ENCODE assay signal across 34 mouse cellular contexts in genomic region chr11:65142838-65143417, GRCm38 (mm10). TPM values are rescaled to one million over a fixed set of nuclear protein-coding genes. Genes with fewer than 3 reads are reported as not detected.
A peak's percentile ranks its signal among the peaks of the same experiment; 100 is the strongest.
DNase-seq lines count a peak whose midpoint lies in the region; ATAC-seq and TF ChIP-seq lines count a peak whose summit lies in the region.
"Had no signal": no experiment of that assay in that cellular context is flagged by ENCODE, and none has a peak within 500 bp of the region (broad histone marks: within the 10 kb centered on the region; RNA-seq: fewer than 3 reads in every experiment).

No protein-coding gene starts in this region.

- H3K4me1 ChIP-seq in heart, adult 2 months (ENCODE audit: control insufficient read depth, insufficient read depth, low read length) = peaks cover 2% of the 10 kb centered on the region; the same call in 1 of the 2 replicates
- H3K4me1 ChIP-seq in heart, embryonic 12.5 days (replicated peaks) = peaks cover 53% of the 10 kb centered on the region
- peaks cover 31% of the 10 kb centered on the region for H3K4me1 ChIP-seq in heart, embryonic 15.5 days (replicated peaks)
- H3K4me1 ChIP-seq: embryonic facial prominence, embryonic 12.5 days; embryonic facial prominence, embryonic 15.5 days had no signal

- H3K4me3 ChIP-seq in heart, adult 2 months = no peak overlapping the region
- no peak overlapping the region for H3K4me3 ChIP-seq in heart, embryonic 12.5 days
- no peak overlapping the region for H3K4me3 ChIP-seq in heart, embryonic 15.5 days
- H3K4me3 ChIP-seq: embryonic facial prominence, embryonic 12.5 days; embryonic facial prominence, embryonic 15.5 days had no signal

- WGBS in heart, adult 2 months = 57% methylated on average over 4 of the region's 4 CpGs
- 34% methylated on average over 4 of the region's 4 CpGs for WGBS in heart, embryonic 12.5 days
- WGBS in heart, embryonic 15.5 days = 40% methylated on average over 4 of the region's 4 CpGs

- no peak overlapping the region for H3K27ac ChIP-seq in heart, adult 2 months
- peak overlapping the region; percentile 74 for H3K27ac ChIP-seq in heart, embryonic 12.5 days (ENCODE audit: poor library complexity, severe bottlenecking)
- H3K27ac ChIP-seq in heart, embryonic 15.5 days = peak overlapping the region; percentile 78
- H3K27ac ChIP-seq: embryonic facial prominence, embryonic 12.5 days; embryonic facial prominence, embryonic 15.5 days; hindbrain, embryonic 14.5 days; hindbrain, postnatal 0 days had no signal

- peak; percentile 63 for ATAC-seq in heart, embryonic 12.5 days (ENCODE audit: insufficient number of reproducible peaks, low FRiP score)
- ATAC-seq in heart, embryonic 15.5 days (replicated peaks; ENCODE audit: insufficient number of reproducible peaks, insufficient read depth, low FRiP score, low read depth) = peak; percentile 56; the same call in 1 of the 2 replicates
- ATAC-seq: forebrain, embryonic 14.5 days; forebrain, postnatal 0 days; hindbrain, postnatal 0 days; inflammation-experienced regulatory T-cells, adult 6 months; intestine, embryonic 16.5 days; Patski had no signal

- H3K36me3 ChIP-seq in heart, adult 2 months (ENCODE audit: control insufficient read depth, insufficient read depth, low read length) = no peaks in the 10 kb centered on the region; the same call in 1 of the 2 replicates
- no peaks in the 10 kb centered on the region for H3K36me3 ChIP-seq in heart, embryonic 12.5 days
- no peaks in the 10 kb centered on the region for H3K36me3 ChIP-seq in heart, embryonic 15.5 days
- H3K36me3 ChIP-seq: embryonic facial prominence, embryonic 12.5 days; embryonic facial prominence, embryonic 15.5 days; G1E had no signal

- TF ChIP-seq POLR2A in heart, adult 2 months (IDR thresholded peaks at IDR 0.05; ENCODE audit: insufficient read depth, low read depth, low read length) = no peak

- H3K27me3 ChIP-seq in heart, adult 2 months (ENCODE audit: control insufficient read depth, insufficient read depth, low read length) = no peaks in the 10 kb centered on the region
- no peaks in the 10 kb centered on the region for H3K27me3 ChIP-seq in heart, embryonic 12.5 days (replicated peaks)
- H3K27me3 ChIP-seq in heart, embryonic 15.5 days = no peaks in the 10 kb centered on the region
- H3K27me3 ChIP-seq: CH12.LX; embryonic facial prominence, embryonic 12.5 days; embryonic facial prominence, embryonic 15.5 days; Patski had no signal

- no peak overlapping the region for H3K9ac ChIP-seq in heart, adult 2 months (ENCODE audit: low read depth, low read length)
- no peak overlapping the region for H3K9ac ChIP-seq in heart, embryonic 12.5 days
- no peak overlapping the region for H3K9ac ChIP-seq in heart, embryonic 15.5 days
- H3K9ac ChIP-seq: embryonic facial prominence, embryonic 12.5 days; embryonic facial prominence, embryonic 15.5 days; forebrain, postnatal 0 days; hindbrain, embryonic 14.5 days had no signal

- H3K4me2 ChIP-seq in heart, embryonic 12.5 days = peak overlapping the region; percentile 30
- peak overlapping the region; percentile 17 for H3K4me2 ChIP-seq in heart, embryonic 15.5 days
- H3K4me2 ChIP-seq: embryonic facial prominence, embryonic 12.5 days; embryonic facial prominence, embryonic 15.5 days; hindbrain, embryonic 14.5 days had no signal

- intact Hi-C loops in heart, adult 2 months (cut with DNase I) = no loop called here
- intact Hi-C loops in heart, postnatal 14 days (cut with DNase I) = no loop called here

- H3K79me2 ChIP-seq in heart, adult 2 months (replicated peaks; ENCODE audit: control insufficient read depth, insufficient read depth, low read length) = peaks cover 2% of the 10 kb centered on the region; the same call in 1 of the 2 replicates

- no peak for TF ChIP-seq EP300 in heart, adult 2 months (IDR thresholded peaks at IDR 0.05; ENCODE audit: insufficient read depth, low read depth, low read length)

- H3K9me3 ChIP-seq in heart, embryonic 12.5 days (replicated peaks) = no peaks in the 10 kb centered on the region
- H3K9me3 ChIP-seq in heart, embryonic 15.5 days (replicated peaks) = no peaks in the 10 kb centered on the region
- H3K9me3 ChIP-seq: embryonic facial prominence, embryonic 12.5 days; embryonic facial prominence, embryonic 15.5 days; G1E had no signal

- peak; percentile 62 for DNase-seq in heart, adult 11 months
- no peak for DNase-seq in heart, adult 2 months
- no peak for DNase-seq in heart, adult 8-10 months (ENCODE audit: low spot score)
- no peak for DNase-seq in heart, postnatal 14 days
- peak; percentile 47 for DNase-seq in brain, adult 2 months (ENCODE audit: low read depth, low spot score)
- DNase-seq: adrenal gland, postnatal 10 days; adrenal gland, postnatal 36 days; B cell, adult 2 months; cerebellum, adult 11 months; cerebellum, adult 2 months; cerebellum, adult 9-11 months; cerebellum, postnatal 25 days; forebrain, postnatal 0 days; gastrocnemius, postnatal 10 days; gastrocnemius, postnatal 36 days; kidney, adult 18-20 months; kidney, adult 9 months had no signal

- TF ChIP-seq CTCF in heart, adult 2 months (IDR thresholded peaks at IDR 0.05) = no peak

RNA-seq across cellular contexts. Expression of gene 1700086D15Rik, which starts 16.8 kb away (rescaled TPM):
- total RNA-seq in heart, adult 2 months (2021) = under 1 TPM in 1 of 2 experiments, not detected in 1; 0.41 TPM
- not detected in 2 replicates for polyA plus RNA-seq in heart, adult 2 months (2012; rRNA removed)
- 0.15 and 0.18 TPM in 2 replicates for polyA plus RNA-seq in heart, embryonic 12.5 days (2016; fragmentation: Nextera tagmentation; extraction: Ambion mirVana)
- total RNA-seq in heart, adult 8-10 months (2022) = under 1 TPM in 2 of 4 experiments, not detected in 2; 0.24 to 0.72 TPM
- 0.11 TPM in 1 of 2 replicates, not detected in the other for polyA plus RNA-seq in heart, embryonic 15.5 days (2015; fragmentation: Nextera tagmentation; extraction: Ambion mirVana)
- under 1 TPM; 0.27 to 0.60 TPM for total RNA-seq in heart, postnatal 14 days (2021)
- total RNA-seq: CH12.LX; common myeloid progenitor, adult 5-6 weeks; granulocyte monocyte progenitor cell, adult 5-6 weeks had no signal
- polyA plus RNA-seq: embryonic facial prominence, embryonic 12.5 days; embryonic facial prominence, embryonic 15.5 days; forebrain, embryonic 11.5 days; forebrain, embryonic 14.5 days; G1E; hindbrain, embryonic 11.5 days; inflammation-experienced regulatory T-cells, adult 6 months; intestine, embryonic 16.5 days; kidney, embryonic 16.5 days; Patski had no signal

RNA-seq across cellular contexts. Expression of gene Arhgap44, which starts 19.8 kb away (rescaled TPM):
- total RNA-seq in heart, adult 2 months (2021) = 10 to 100 TPM; 21.8 to 26.6 TPM
- polyA plus RNA-seq in heart, adult 2 months (2012; rRNA removed) = 14.9 and 16.8 TPM in 2 replicates
- 13.3 and 15.5 TPM in 2 replicates for polyA plus RNA-seq in heart, embryonic 12.5 days (2016; fragmentation: Nextera tagmentation; extraction: Ambion mirVana)
- total RNA-seq in heart, adult 8-10 months (2022) = 10 to 100 TPM; 24.4 to 26.0 (median 25.2) TPM
- polyA plus RNA-seq in heart, embryonic 15.5 days (2015; fragmentation: Nextera tagmentation; extraction: Ambion mirVana) = 10.5 and 12.9 TPM in 2 replicates
- total RNA-seq in heart, postnatal 14 days (2021) = 10 to 100 TPM; 16.7 to 18.9 TPM
- total RNA-seq: CH12.LX; common myeloid progenitor, adult 5-6 weeks; granulocyte monocyte progenitor cell, adult 5-6 weeks had no signal
- polyA plus RNA-seq: G1E had no signal

Comparison
In these comparisons a context has a peak if more than half of its experiments do, and no peak if none do; other contexts are left out.
1. DNase-seq: peak in heart, adult 11 months (single experiment) and brain, adult 2 months (single experiment); none in heart, adult 2 months (0 of 2), heart, adult 8-10 months (single experiment) and heart, postnatal 14 days (0 of 2).